Mouse (Mus musculus): ENCODE results near the gene Sgsm3. TPM values are rescaled to one million over a fixed set of nuclear protein-coding genes. Genes with fewer than 3 reads are reported as not detected.

Gene Sgsm3
- polyA plus RNA-seq, 1 experiment from 2014 or later, result 15.7 TPM

- Histone ChIP-seq H3K36me3 (peaks cover 67% of the 10 kb centered on the region), H3K4me1 (replicated peaks) (no peaks in the 10 kb centered on the region), H3K27me3 (replicated peaks) (no peaks in the 10 kb centered on the region), H3K27ac (ENCODE audit: poor library complexity, severe bottlenecking) (no peak overlapping the region), H3K4me2 (no peak overlapping the region), H3K4me3 (no peak overlapping the region), H3K9me3 (replicated peaks) (no peaks in the 10 kb centered on the region), H3K9ac (no peak overlapping the region)
- 55% methylated on average over 10 of the region's 10 CpGs for WGBS
- no peak for ATAC-seq (ENCODE audit: insufficient number of reproducible peaks, low FRiP score)
These were observed 31.1 kb downstream of the Sgsm3 start for GRCm38 (mm10) chr15:81008689-81009123.

GRCm38 (mm10) chr15:81010114-81010513, 32.5 kb downstream of the Sgsm3 start:
- ATAC-seq (ENCODE audit: insufficient number of reproducible peaks, low FRiP score), result no peak
- WGBS, result 78% methylated on average over 7 of the region's 7 CpGs
- peaks cover 78% of the 10 kb centered on the region for H3K36me3 ChIP-seq

GRCm38 (mm10) chr15:81011523-81011922, 34.0 kb downstream of the Sgsm3 start:
- Histone ChIP-seq H3K27ac (ENCODE audit: poor library complexity, severe bottlenecking) (no peak overlapping the region), H3K27me3 (replicated peaks) (no peaks in the 10 kb centered on the region), H3K4me2 (no peak overlapping the region), H3K4me3 (no peak overlapping the region), H3K9ac (no peak overlapping the region), H3K36me3 (peaks cover 90% of the 10 kb centered on the region), H3K4me1 (replicated peaks) (no peaks in the 10 kb centered on the region), H3K9me3 (replicated peaks) (no peaks in the 10 kb centered on the region)
- WGBS, result 57% methylated on average over 3 of the region's 3 CpGs
- no peak for ATAC-seq (ENCODE audit: insufficient number of reproducible peaks, low FRiP score)

More at GRCm38 (mm10) chr15:81010114-81010513, 32.5 kb downstream of the Sgsm3 start:
- no peaks in the 10 kb centered on the region for H3K9me3 ChIP-seq (replicated peaks)
- H3K27ac ChIP-seq (ENCODE audit: poor library complexity, severe bottlenecking), result no peak overlapping the region
- no peak overlapping the region for H3K4me3 ChIP-seq
- no peaks in the 10 kb centered on the region for H3K4me1 ChIP-seq (replicated peaks)
- no peaks in the 10 kb centered on the region for H3K27me3 ChIP-seq (replicated peaks)
- H3K4me2 ChIP-seq, result no peak overlapping the region
- no peak overlapping the region for H3K9ac ChIP-seq

DNA sequence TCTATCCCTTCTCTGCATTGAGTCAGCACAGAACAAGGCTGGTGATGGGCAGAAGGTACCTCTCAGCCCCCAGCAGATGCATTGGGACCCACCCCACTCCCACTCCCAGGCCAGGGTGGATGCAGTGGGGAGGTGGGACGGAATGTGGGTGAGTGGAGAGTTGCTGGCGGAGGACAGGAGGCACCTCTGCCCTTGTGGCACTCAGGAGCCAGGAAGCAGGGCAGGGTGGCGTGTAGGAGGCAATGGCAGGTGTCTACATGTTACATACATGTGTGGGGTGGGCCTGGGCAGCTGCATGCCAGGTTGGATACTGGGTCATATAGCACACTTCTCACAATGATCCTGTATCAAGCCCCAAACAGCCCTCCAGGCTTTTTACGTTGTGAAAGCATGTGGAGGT, 34.8 kb downstream of the Sgsm3 start:
- no peaks in the 10 kb centered on the region for H3K9me3 ChIP-seq (replicated peaks)
- WGBS, result 88% methylated on average over 4 of the region's 4 CpGs
- no peak overlapping the region for H3K4me2 ChIP-seq
- ATAC-seq (ENCODE audit: insufficient number of reproducible peaks, low FRiP score), result no peak
- H3K9ac ChIP-seq, result no peak overlapping the region
- H3K27me3 ChIP-seq (replicated peaks), result no peaks in the 10 kb centered on the region
- H3K36me3 ChIP-seq, result peaks cover 91% of the 10 kb centered on the region
- no peak overlapping the region for H3K4me3 ChIP-seq
- H3K4me1 ChIP-seq (replicated peaks), result no peaks in the 10 kb centered on the region
- H3K27ac ChIP-seq (ENCODE audit: poor library complexity, severe bottlenecking), result no peak overlapping the region

DNA sequence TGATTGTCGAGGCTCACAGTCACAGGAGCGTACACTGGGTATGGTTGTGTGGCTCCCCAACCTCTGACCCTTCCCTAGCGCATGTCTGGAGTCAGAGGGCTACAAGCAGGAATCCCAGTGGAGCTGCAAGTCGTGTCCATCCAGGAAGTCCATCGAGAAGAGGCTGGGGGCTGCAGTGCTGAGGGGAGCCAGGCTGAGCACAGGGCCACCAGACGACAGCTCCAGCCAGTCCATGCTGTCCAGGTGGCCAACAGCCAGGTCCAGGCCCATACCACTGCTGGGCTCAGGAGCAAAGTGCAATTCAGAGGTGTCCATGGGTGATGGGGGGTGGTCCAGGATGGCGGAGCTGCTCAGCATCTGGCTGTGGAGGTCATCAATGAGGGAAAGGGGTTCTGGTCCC, 35.6 kb downstream of the Sgsm3 start:
- Histone ChIP-seq H3K4me3 (no peak overlapping the region), H3K27me3 (replicated peaks) (no peaks in the 10 kb centered on the region), H3K4me2 (no peak overlapping the region), H3K9ac (no peak overlapping the region), H3K27ac (ENCODE audit: poor library complexity, severe bottlenecking) (no peak overlapping the region), H3K36me3 (peaks cover 92% of the 10 kb centered on the region), H3K9me3 (replicated peaks) (no peaks in the 10 kb centered on the region), H3K4me1 (replicated peaks) (no peaks in the 10 kb centered on the region)
- WGBS, result 78% methylated on average over 7 of the region's 7 CpGs
- ATAC-seq (ENCODE audit: insufficient number of reproducible peaks, low FRiP score), result no peak

DNA sequence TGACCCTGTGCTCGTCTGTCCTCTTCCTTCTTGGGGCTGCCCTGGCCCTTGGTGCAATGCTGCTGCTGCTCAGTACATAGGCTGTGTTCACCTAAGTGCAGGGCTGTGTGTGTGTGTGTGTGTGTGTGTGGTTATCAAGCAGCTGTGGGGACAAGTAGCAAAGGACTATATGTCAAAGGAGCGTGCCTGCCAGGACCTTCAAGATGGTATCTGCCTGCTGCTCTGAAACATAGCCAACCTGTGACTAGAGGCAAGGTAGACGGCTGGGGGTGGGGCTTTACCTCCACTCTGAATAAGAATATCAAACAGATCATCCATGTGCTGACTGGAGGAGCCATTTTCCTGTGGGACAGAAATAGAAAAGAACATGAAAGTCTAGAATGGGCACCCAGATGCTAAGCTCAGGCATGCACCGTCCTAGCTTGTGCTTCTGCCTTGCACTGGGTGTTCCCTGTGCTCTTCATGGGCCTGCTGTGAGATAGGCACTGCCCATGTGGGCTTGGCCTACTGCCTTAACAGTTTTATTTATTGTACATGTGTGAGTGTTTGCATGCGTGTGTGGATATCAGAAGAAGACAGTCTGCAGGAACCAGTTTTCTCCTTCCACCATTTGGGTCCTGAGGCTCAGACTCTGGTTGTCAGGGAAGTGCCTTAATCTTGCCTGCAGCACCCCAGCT, 37.6 kb downstream of the Sgsm3 start:
- H3K27ac ChIP-seq (ENCODE audit: poor library complexity, severe bottlenecking), result no peak overlapping the region
- no peak overlapping the region for H3K9ac ChIP-seq
- H3K9me3 ChIP-seq (replicated peaks), result no peaks in the 10 kb centered on the region
- H3K36me3 ChIP-seq, result peaks cover 95% of the 10 kb centered on the region
- WGBS, result 79% methylated on average over 5 of the region's 5 CpGs
- H3K27me3 ChIP-seq (replicated peaks), result no peaks in the 10 kb centered on the region
- no peak for ATAC-seq (ENCODE audit: insufficient number of reproducible peaks, low FRiP score)
- no peak overlapping the region for H3K4me2 ChIP-seq
- H3K4me3 ChIP-seq, result no peak overlapping the region
- H3K4me1 ChIP-seq (replicated peaks), result no peaks in the 10 kb centered on the region

GRCm38 (mm10) chr15:81016488-81016887, 38.9 kb downstream of the Sgsm3 start:
- H3K9ac ChIP-seq, result no peak overlapping the region
- H3K27me3 ChIP-seq (replicated peaks), result no peaks in the 10 kb centered on the region
- no peak for ATAC-seq (ENCODE audit: insufficient number of reproducible peaks, low FRiP score)
- H3K9me3 ChIP-seq (replicated peaks), result no peaks in the 10 kb centered on the region
- no peak overlapping the region for H3K4me3 ChIP-seq
- H3K4me1 ChIP-seq (replicated peaks), result no peaks in the 10 kb centered on the region
- 82% methylated on average over 10 of the region's 10 CpGs for WGBS
- no peak overlapping the region for H3K27ac ChIP-seq (ENCODE audit: poor library complexity, severe bottlenecking)
- no peak overlapping the region for H3K4me2 ChIP-seq
- peaks cover 94% of the 10 kb centered on the region for H3K36me3 ChIP-seq

DNA sequence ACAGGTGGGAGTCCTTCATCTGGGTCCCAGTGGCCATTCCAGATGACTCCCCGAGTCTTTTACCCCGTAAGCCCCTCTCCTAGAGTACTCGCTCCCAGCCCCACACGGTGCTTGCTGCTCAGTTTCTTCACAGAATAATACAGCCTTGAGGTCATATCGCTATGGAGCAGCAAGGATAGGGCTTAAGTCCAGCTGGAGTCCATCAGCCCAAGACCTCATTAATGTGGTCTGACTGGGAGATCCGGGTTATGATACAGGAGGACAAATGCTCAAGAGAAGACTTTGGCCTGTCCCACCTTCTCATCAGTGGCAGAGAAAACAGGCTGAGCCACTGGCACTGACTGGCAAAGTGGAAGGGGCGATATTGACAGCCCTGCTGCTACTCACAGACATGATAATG, 39.7 kb downstream of the Sgsm3 start:
- WGBS, result 88% methylated on average over 7 of the region's 7 CpGs

GRCm38 (mm10) chr15:81021377-81021776, 43.8 kb downstream of the Sgsm3 start:
- no peaks in the 10 kb centered on the region for H3K9me3 ChIP-seq (replicated peaks)
- H3K4me2 ChIP-seq, result no peak overlapping the region
- ATAC-seq (ENCODE audit: insufficient number of reproducible peaks, low FRiP score), result no peak
- H3K4me1 ChIP-seq (replicated peaks), result peaks cover 5% of the 10 kb centered on the region; the same call in 1 of the 2 replicates
- H3K27ac ChIP-seq (ENCODE audit: poor library complexity, severe bottlenecking), result no peak overlapping the region
- no peak overlapping the region for H3K4me3 ChIP-seq
- H3K9ac ChIP-seq, result 0 out of 2 replicates have a peak overlapping the region, but pooled peaks have one; percentile 9
- peaks cover 62% of the 10 kb centered on the region for H3K36me3 ChIP-seq
- WGBS, result 59% methylated on average over 6 of the region's 6 CpGs
- H3K27me3 ChIP-seq (replicated peaks), result no peaks in the 10 kb centered on the region

More for the DNA sequence above, 39.7 kb downstream of the Sgsm3 start:
- Histone ChIP-seq H3K9me3 (replicated peaks) (no peaks in the 10 kb centered on the region), H3K27ac (ENCODE audit: poor library complexity, severe bottlenecking) (no peak overlapping the region), H3K4me3 (no peak overlapping the region), H3K27me3 (replicated peaks) (no peaks in the 10 kb centered on the region), H3K4me1 (replicated peaks) (no peaks in the 10 kb centered on the region), H3K36me3 (peaks cover 94% of the 10 kb centered on the region), H3K4me2 (no peak overlapping the region), H3K9ac (no peak overlapping the region)
- no peak for ATAC-seq (ENCODE audit: insufficient number of reproducible peaks, low FRiP score)

DNA sequence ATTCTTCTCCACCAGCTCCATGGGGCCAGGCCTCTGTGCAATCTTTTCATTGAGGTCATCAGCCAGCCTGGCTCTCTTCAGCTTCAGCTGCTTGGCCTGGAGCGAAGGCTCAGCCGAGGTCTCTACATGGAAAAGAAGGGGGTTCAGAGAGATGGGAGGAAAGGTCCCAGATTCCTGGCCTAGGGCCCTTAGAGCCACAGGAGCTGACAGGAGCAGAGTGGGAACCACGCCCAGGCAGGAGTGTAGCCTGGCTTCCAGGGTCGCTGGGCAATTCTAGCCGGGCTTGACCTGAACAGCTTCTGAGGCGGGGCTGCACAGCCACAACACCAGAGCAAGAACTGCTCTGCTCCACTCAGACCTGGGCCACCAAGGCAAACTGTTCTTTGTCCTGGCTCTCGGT, 44.9 kb downstream of the Sgsm3 start:
- no peak overlapping the region for H3K4me3 ChIP-seq
- no peak for ATAC-seq (ENCODE audit: insufficient number of reproducible peaks, low FRiP score)
- no peak overlapping the region for H3K4me2 ChIP-seq
- H3K27me3 ChIP-seq (replicated peaks), result no peaks in the 10 kb centered on the region
- no peak overlapping the region for H3K9ac ChIP-seq
- no peak overlapping the region for H3K27ac ChIP-seq (ENCODE audit: poor library complexity, severe bottlenecking)
- H3K36me3 ChIP-seq, result peaks cover 51% of the 10 kb centered on the region
- H3K4me1 ChIP-seq (replicated peaks), result peaks cover 16% of the 10 kb centered on the region
- no peaks in the 10 kb centered on the region for H3K9me3 ChIP-seq (replicated peaks)
- WGBS, result 79% methylated on average over 7 of the region's 7 CpGs

- H3K27ac ChIP-seq (ENCODE audit: poor library complexity, severe bottlenecking), result no peak overlapping the region
- no peaks in the 10 kb centered on the region for H3K9me3 ChIP-seq (replicated peaks)
- peaks cover 39% of the 10 kb centered on the region for H3K36me3 ChIP-seq
- no peak overlapping the region for H3K4me2 ChIP-seq
- no peak overlapping the region for H3K9ac ChIP-seq
- H3K4me1 ChIP-seq (replicated peaks), result peaks cover 23% of the 10 kb centered on the region
- H3K4me3 ChIP-seq, result no peak overlapping the region
- ATAC-seq (ENCODE audit: insufficient number of reproducible peaks, low FRiP score), result no peak
- H3K27me3 ChIP-seq (replicated peaks), result no peaks in the 10 kb centered on the region
- WGBS, result 94% methylated on average over 9 of the region's 9 CpGs
These were observed 46.3 kb downstream of the Sgsm3 start for GRCm38 (mm10) chr15:81023842-81024241.

GRCm38 (mm10) chr15:81026901-81027300, 49.3 kb downstream of the Sgsm3 start:
- H3K4me1 ChIP-seq (replicated peaks), result peaks cover 23% of the 10 kb centered on the region
- no peak for ATAC-seq (ENCODE audit: insufficient number of reproducible peaks, low FRiP score)
- no peak overlapping the region for H3K4me2 ChIP-seq
- peaks cover 10% of the 10 kb centered on the region; the same call in 1 of the 2 replicates for H3K36me3 ChIP-seq
- no peaks in the 10 kb centered on the region for H3K9me3 ChIP-seq (replicated peaks)
- H3K9ac ChIP-seq, result no peak overlapping the region
- WGBS, result 54% methylated on average over 5 of the region's 5 CpGs
- no peak overlapping the region for H3K4me3 ChIP-seq
- peak overlapping the region; percentile 14; the same call in 1 of the 2 replicates for H3K27ac ChIP-seq (ENCODE audit: poor library complexity, severe bottlenecking)
- no peaks in the 10 kb centered on the region for H3K27me3 ChIP-seq (replicated peaks)

All from heart, embryonic 12.5 days (tissue).